Mouse (Mus musculus): ENCODE data around the gene Rpp25. TPM values are rescaled to one million over a fixed set of nuclear protein-coding genes. Genes with fewer than 3 reads are reported as not detected.

The Rpp25 gene
- 0.76 and 1.3 TPM in 2 replicates for polyA plus RNA-seq (2016; fragmentation: Nextera tagmentation; extraction: Ambion mirVana)

- no peaks in the 10 kb centered on the region for H3K9me3 ChIP-seq
- H3K4me3 ChIP-seq (replicated peaks) = peak within 1 kb of the TSS; percentile 47
- ATAC-seq (ENCODE audit: insufficient number of reproducible peaks, insufficient read depth, low FRiP score, low TSS enrichment, low read depth) = peak; percentile 40; the same call in 1 of the 2 replicates
- H3K4me2 ChIP-seq = peak within 1 kb of the TSS; percentile 84
- peaks cover 30% of the 10 kb centered on the region for H3K4me1 ChIP-seq (replicated peaks)
- no peaks in the 10 kb centered on the region for H3K36me3 ChIP-seq
- H3K27ac ChIP-seq = no peak within 1 kb of the TSS
- 1% methylated on average over 46 of the region's 46 CpGs for WGBS
- H3K27me3 ChIP-seq = peaks cover 84% of the 10 kb centered on the region
- peak within 1 kb of the TSS; percentile 31 for H3K9ac ChIP-seq (replicated peaks)
Observed at GRCm38 (mm10) chr9:57503622-57504380, at the start of gene Rpp25. Rpp25 (plus strand) TSS chr9:57504026.

DNA sequence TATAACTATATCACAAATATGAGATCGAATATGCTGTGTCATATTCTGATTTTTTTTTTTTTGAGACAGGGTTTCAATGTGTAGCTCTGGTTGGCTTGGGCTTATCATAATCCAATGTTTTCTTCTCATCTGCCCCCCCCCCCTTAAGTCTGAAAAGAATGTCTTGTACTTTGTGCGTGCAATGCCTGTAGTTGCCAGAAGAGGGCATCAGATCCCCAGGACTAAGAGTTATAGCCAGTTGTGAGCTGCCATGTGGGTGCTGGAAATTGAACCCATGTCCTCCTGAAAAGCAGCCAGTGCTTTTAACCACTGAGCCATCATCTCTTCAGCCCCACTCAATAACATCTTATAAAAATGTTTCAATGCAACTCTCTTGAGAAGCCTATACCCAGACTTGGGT is 44.1 kb upstream of the Rpp25 start:
- Histone ChIP-seq H3K27ac (no peak overlapping the region), H3K4me3 (replicated peaks) (no peak overlapping the region), H3K9me3 (no peaks in the 10 kb centered on the region), H3K4me1 (replicated peaks) (no peaks in the 10 kb centered on the region), H3K36me3 (no peaks in the 10 kb centered on the region), H3K27me3 (no peaks in the 10 kb centered on the region), H3K4me2 (no peak overlapping the region), H3K9ac (replicated peaks) (no peak overlapping the region)
- WGBS = 92% methylated on average over 2 of the region's 2 CpGs
- ATAC-seq (ENCODE audit: insufficient number of reproducible peaks, insufficient read depth, low FRiP score, low TSS enrichment, low read depth) = no peak

- H3K27me3 ChIP-seq = peaks cover 17% of the 10 kb centered on the region
- no peak for ATAC-seq (ENCODE audit: insufficient number of reproducible peaks, insufficient read depth, low FRiP score, low TSS enrichment, low read depth)
- no peaks in the 10 kb centered on the region for H3K9me3 ChIP-seq
- no peak overlapping the region for H3K9ac ChIP-seq (replicated peaks)
- no peak overlapping the region for H3K4me2 ChIP-seq
- no peak overlapping the region for H3K27ac ChIP-seq
- no peak overlapping the region for H3K4me3 ChIP-seq (replicated peaks)
- no peaks in the 10 kb centered on the region for H3K36me3 ChIP-seq
- H3K4me1 ChIP-seq (replicated peaks) = peaks cover 9% of the 10 kb centered on the region
- 87% methylated on average over 6 of the region's 6 CpGs for WGBS
Observed at GRCm38 (mm10) chr9:57462866-57463265, 41.0 kb upstream of the Rpp25 start.

- H3K36me3 ChIP-seq = no peaks in the 10 kb centered on the region
- H3K4me3 ChIP-seq (replicated peaks) = no peak overlapping the region
- no peaks in the 10 kb centered on the region for H3K9me3 ChIP-seq
- peaks cover 9% of the 10 kb centered on the region for H3K4me1 ChIP-seq (replicated peaks)
- no peak overlapping the region for H3K27ac ChIP-seq
- 0 out of 2 replicates have a peak overlapping the region, but pooled peaks have one; percentile 89 for H3K4me2 ChIP-seq
- WGBS = 65% methylated on average over 3 of the region's 3 CpGs
- H3K9ac ChIP-seq (replicated peaks) = no peak overlapping the region
- no peak for ATAC-seq (ENCODE audit: insufficient number of reproducible peaks, insufficient read depth, low FRiP score, low TSS enrichment, low read depth)
- peaks cover 17% of the 10 kb centered on the region for H3K27me3 ChIP-seq
Observed at GRCm38 (mm10) chr9:57466101-57466500, 37.7 kb upstream of the Rpp25 start.

GRCm38 (mm10) chr9:57467271-57467771 is 36.5 kb upstream of the Rpp25 start:
- H3K4me3 ChIP-seq (replicated peaks) = peak overlapping the region; percentile 63
- H3K9me3 ChIP-seq = no peaks in the 10 kb centered on the region
- WGBS = 3% methylated on average over 17 of the region's 18 CpGs
- no peak overlapping the region for H3K27ac ChIP-seq
- H3K9ac ChIP-seq (replicated peaks) = peak overlapping the region; percentile 72
- H3K27me3 ChIP-seq = peaks cover 17% of the 10 kb centered on the region
- H3K4me2 ChIP-seq = peak overlapping the region; percentile 89
- ATAC-seq (ENCODE audit: insufficient number of reproducible peaks, insufficient read depth, low FRiP score, low TSS enrichment, low read depth) = peak; percentile 28; the same call in 1 of the 2 replicates
- peaks cover 9% of the 10 kb centered on the region for H3K4me1 ChIP-seq (replicated peaks)
- no peaks in the 10 kb centered on the region for H3K36me3 ChIP-seq

GRCm38 (mm10) chr9:57467896-57468549 is 35.8 kb upstream of the Rpp25 start, which contains the start of gene Scamp5:
Scamp5 (minus strand) TSS chr9:57468060.
- Histone ChIP-seq H3K4me2 (peak within 1 kb of the TSS; percentile 89), H3K9ac (replicated peaks) (peak within 1 kb of the TSS; percentile 72), H3K36me3 (no peaks in the 10 kb centered on the region), H3K4me3 (replicated peaks) (peak within 1 kb of the TSS; percentile 63), H3K9me3 (no peaks in the 10 kb centered on the region), H3K27me3 (peaks cover 17% of the 10 kb centered on the region), H3K4me1 (replicated peaks) (peaks cover 9% of the 10 kb centered on the region), H3K27ac (no peak within 1 kb of the TSS)
- ATAC-seq (ENCODE audit: insufficient number of reproducible peaks, insufficient read depth, low FRiP score, low TSS enrichment, low read depth) = peak; percentile 87
- WGBS = 2% methylated on average over 48 of the region's 48 CpGs

- Histone ChIP-seq H3K27me3 (peaks cover 17% of the 10 kb centered on the region), H3K9me3 (no peaks in the 10 kb centered on the region), H3K27ac (no peak overlapping the region), H3K36me3 (no peaks in the 10 kb centered on the region), H3K4me3 (replicated peaks) (no peak overlapping the region), H3K9ac (replicated peaks) (no peak overlapping the region), H3K4me1 (replicated peaks) (peaks cover 9% of the 10 kb centered on the region), H3K4me2 (no peak overlapping the region)
- WGBS = 76% methylated on average over 4 of the region's 4 CpGs
- no peak for ATAC-seq (ENCODE audit: insufficient number of reproducible peaks, insufficient read depth, low FRiP score, low TSS enrichment, low read depth)
Observed at GRCm38 (mm10) chr9:57468914-57469313, 34.9 kb upstream of the Rpp25 start.

GRCm38 (mm10) chr9:57485774-57486173 is 18.1 kb upstream of the Rpp25 start:
- no peak overlapping the region for H3K4me2 ChIP-seq
- H3K9ac ChIP-seq (replicated peaks) = no peak overlapping the region
- ATAC-seq (ENCODE audit: insufficient number of reproducible peaks, insufficient read depth, low FRiP score, low TSS enrichment, low read depth) = no peak
- H3K27ac ChIP-seq = no peak overlapping the region
- H3K4me1 ChIP-seq (replicated peaks) = 0 out of 2 replicates have a peak, but pooled peaks cover 3% of the 10 kb centered on the region
- 0 out of 2 replicates have a peak, but pooled peaks cover 4% of the 10 kb centered on the region for H3K27me3 ChIP-seq
- no peaks in the 10 kb centered on the region for H3K36me3 ChIP-seq
- 15% methylated on average over 7 of the region's 7 CpGs for WGBS
- H3K4me3 ChIP-seq (replicated peaks) = no peak overlapping the region
- H3K9me3 ChIP-seq = no peaks in the 10 kb centered on the region

GRCm38 (mm10) chr9:57487807-57488206 is 16.0 kb upstream of the Rpp25 start:
- Histone ChIP-seq H3K27me3 (0 out of 2 replicates have a peak, but pooled peaks cover 4% of the 10 kb centered on the region), H3K36me3 (no peaks in the 10 kb centered on the region), H3K4me3 (replicated peaks) (no peak overlapping the region), H3K27ac (no peak overlapping the region), H3K4me2 (no peak overlapping the region), H3K4me1 (replicated peaks) (0 out of 2 replicates have a peak, but pooled peaks cover 3% of the 10 kb centered on the region), H3K9me3 (no peaks in the 10 kb centered on the region), H3K9ac (replicated peaks) (no peak overlapping the region)
- WGBS = 79% methylated on average over 7 of the region's 7 CpGs
- no peak for ATAC-seq (ENCODE audit: insufficient number of reproducible peaks, insufficient read depth, low FRiP score, low TSS enrichment, low read depth)

GRCm38 (mm10) chr9:57493532-57493931 is 10.3 kb upstream of the Rpp25 start:
- Histone ChIP-seq H3K4me3 (replicated peaks) (no peak overlapping the region), H3K36me3 (no peaks in the 10 kb centered on the region), H3K9ac (replicated peaks) (no peak overlapping the region), H3K27ac (no peak overlapping the region), H3K9me3 (no peaks in the 10 kb centered on the region), H3K4me2 (no peak overlapping the region), H3K27me3 (peaks cover 14% of the 10 kb centered on the region), H3K4me1 (replicated peaks) (no peaks in the 10 kb centered on the region)
- 92% methylated on average over 2 of the region's 2 CpGs for WGBS
- ATAC-seq (ENCODE audit: insufficient number of reproducible peaks, insufficient read depth, low FRiP score, low TSS enrichment, low read depth) = no peak

DNA sequence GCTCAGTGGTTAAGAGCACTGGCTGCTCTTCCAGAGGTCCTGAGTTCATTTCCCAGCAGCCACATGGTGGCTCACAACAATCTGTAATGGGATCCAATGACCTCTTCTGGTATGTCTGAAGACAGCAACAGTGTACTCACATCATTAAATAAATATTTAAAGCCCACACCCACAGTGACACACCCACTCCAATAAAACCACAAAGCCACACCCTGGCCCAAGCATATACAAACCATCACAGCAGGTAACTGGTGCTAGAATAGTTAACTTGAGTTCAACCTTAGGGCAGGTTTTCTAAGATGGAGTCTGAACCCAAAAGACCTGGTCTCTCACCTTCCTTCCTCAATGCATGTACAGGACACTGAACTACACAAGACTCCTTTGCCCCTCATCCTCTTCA is 8.9 kb upstream of the Rpp25 start:
- no peak for ATAC-seq (ENCODE audit: insufficient number of reproducible peaks, insufficient read depth, low FRiP score, low TSS enrichment, low read depth)

More for the DNA sequence above, 8.9 kb upstream of the Rpp25 start:
- Histone ChIP-seq H3K27ac (no peak overlapping the region), H3K9ac (replicated peaks) (no peak overlapping the region), H3K4me2 (no peak overlapping the region), H3K4me1 (replicated peaks) (no peaks in the 10 kb centered on the region), H3K27me3 (peaks cover 28% of the 10 kb centered on the region), H3K4me3 (replicated peaks) (no peak overlapping the region), H3K9me3 (no peaks in the 10 kb centered on the region), H3K36me3 (no peaks in the 10 kb centered on the region)
